Mouse (Mus musculus) midbrain, embryonic 10.5 days (tissue): ENCODE results near the gene Med29. TPM values are rescaled to one million over a fixed set of nuclear protein-coding genes. Genes with fewer than 3 reads are reported as not detected.
"Not testable (repeated sequence)": the region's sequence is repeated elsewhere in the genome, so short reads cannot be mapped to it uniquely, and the experiment has no call there.

Source experiments
- DNase-seq: peaks from one replicate; pipeline ENCODE4 v3.0.0-alpha.2; 2017; ENCODE audit warnings: low spot score
- H3K27ac ChIP-seq: fragments of 300-500 bp; sonication (generic); replicated peaks from 2 replicates; pipeline ENCODE4 v1.5.1; 2016; ENCODE audit warnings: mild to moderate bottlenecking
- H3K27me3 ChIP-seq: fragments of 300-500 bp; sonication (generic); 2 replicates; pipeline ENCODE4 v1.6.1; 2016; ENCODE audit warnings: low read depth, mild to moderate bottlenecking; ENCODE audit not compliant: poor library complexity, severe bottlenecking
- H3K36me3 ChIP-seq: fragments of 300-500 bp; sonication (generic); 2 replicates; pipeline ENCODE4 v1.6.1; 2016; ENCODE audit warnings: mild to moderate bottlenecking, moderate library complexity
- H3K4me1 ChIP-seq: fragments of 300-500 bp; sonication (generic); 2 replicates; pipeline ENCODE4 v1.6.1; 2016
- H3K4me3 ChIP-seq: fragments of 300-500 bp; sonication (generic); 2 replicates; pipeline ENCODE4 v1.5.1; 2016; ENCODE audit warnings: mild to moderate bottlenecking, moderate library complexity
- H3K9me3 ChIP-seq: fragments of 300-500 bp; sonication (generic); replicated peaks from 2 replicates; pipeline ENCODE4 v1.6.1; 2016; ENCODE audit warnings: mild to moderate bottlenecking
- WGBS: fragments of 180-500 bp; shearing (Covaris S2); methylation state at CpG from one replicate; pipeline ENCODE4 v1.1.7; 2016; 5-methylcytosine and 5-hydroxymethylcytosine counted together
- polyA plus RNA-seq: library from polyadenylated mRNA; unstranded; fragments of >200 nt; fragmentation: Nextera tagmentation; extraction: Ambion mirVana; gene quantifications from 2 replicates; pipeline ENCODE4 v1.2.1, GENCODE M21; 2016

Med29 gene
- polyA plus RNA-seq, 1 experiment from 2014 or later = 61.0 TPM

DNA sequence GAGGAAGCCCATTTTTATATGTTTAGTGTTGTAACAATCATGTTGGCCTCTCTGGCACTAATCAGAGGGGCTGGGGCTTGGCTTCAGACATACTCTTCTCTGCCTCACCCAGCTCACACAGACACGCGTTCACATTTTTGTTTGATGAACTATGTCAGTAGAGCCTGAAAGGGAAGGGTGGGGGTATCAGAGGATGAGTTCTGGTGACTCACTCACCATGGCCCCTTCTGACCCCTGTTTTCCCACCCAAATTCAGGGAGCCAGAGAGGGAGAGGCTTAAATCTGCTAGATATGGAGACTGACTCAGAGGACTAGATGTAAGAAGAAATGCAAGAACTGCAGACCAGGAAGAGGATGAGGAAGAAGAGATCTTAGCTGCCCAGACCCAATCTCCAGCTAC lies 26.9 kb upstream of the Med29 start:
- 99% methylated on average over 2 of the region's 2 CpGs for WGBS
- H3K36me3 ChIP-seq = peaks cover 100% of the 10 kb centered on the region

DNA sequence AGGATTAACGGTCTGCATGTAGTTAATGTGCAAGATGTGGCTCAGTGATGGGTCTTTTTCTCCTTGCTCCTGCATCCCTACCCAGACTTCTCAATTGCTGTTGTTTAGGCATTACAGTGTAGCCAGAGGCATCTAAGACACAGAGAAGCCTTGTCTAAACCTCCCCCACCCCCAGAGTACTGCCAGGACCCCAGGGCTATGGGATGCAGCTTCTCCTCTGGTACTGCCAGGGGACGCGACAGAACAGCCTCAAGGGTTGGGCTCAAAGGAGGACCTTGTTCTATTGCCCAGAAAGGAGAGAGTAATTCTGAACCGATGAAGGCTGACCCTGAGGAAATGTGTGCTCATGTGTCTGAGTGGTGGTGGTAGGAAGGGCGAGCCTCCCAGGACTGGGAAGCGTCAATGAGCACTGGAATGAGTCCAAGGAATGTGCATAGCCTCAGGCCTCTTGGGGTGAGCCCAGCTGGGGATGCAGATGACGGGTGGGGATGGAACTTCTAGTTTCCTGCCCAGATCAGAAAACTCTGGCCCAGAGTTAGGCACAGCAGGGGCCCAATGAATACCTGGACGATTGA lies 25.7 kb upstream of the Med29 start:
- Histone ChIP-seq H3K27ac (no peak overlapping the region), H3K27me3 (no peaks in the 10 kb centered on the region), H3K9me3 (no peaks in the 10 kb centered on the region), H3K36me3 (peaks cover 100% of the 10 kb centered on the region), H3K4me1 (no peaks in the 10 kb centered on the region), H3K4me3 (no peak overlapping the region)
- 91% methylated on average over 8 of the region's 8 CpGs for WGBS
- DNase-seq = no peak

More for the DNA sequence above, 26.9 kb upstream of the Med29 start:
- Histone ChIP-seq H3K9me3 (no peaks in the 10 kb centered on the region), H3K4me3 (no peak overlapping the region), H3K4me1 (no peaks in the 10 kb centered on the region), H3K27ac (no peak overlapping the region), H3K27me3 (no peaks in the 10 kb centered on the region)
- DNase-seq = no peak

- Histone ChIP-seq H3K4me3 (no peak overlapping the region), H3K9me3 (no peaks in the 10 kb centered on the region), H3K27me3 (no peaks in the 10 kb centered on the region), H3K4me1 (no peaks in the 10 kb centered on the region), H3K36me3 (peaks cover 100% of the 10 kb centered on the region), H3K27ac (no peak overlapping the region)
- DNase-seq = no peak
These were observed 24.9 kb upstream of the Med29 start for GRCm38 (mm10) chr7:28417368-28417767.

DNA sequence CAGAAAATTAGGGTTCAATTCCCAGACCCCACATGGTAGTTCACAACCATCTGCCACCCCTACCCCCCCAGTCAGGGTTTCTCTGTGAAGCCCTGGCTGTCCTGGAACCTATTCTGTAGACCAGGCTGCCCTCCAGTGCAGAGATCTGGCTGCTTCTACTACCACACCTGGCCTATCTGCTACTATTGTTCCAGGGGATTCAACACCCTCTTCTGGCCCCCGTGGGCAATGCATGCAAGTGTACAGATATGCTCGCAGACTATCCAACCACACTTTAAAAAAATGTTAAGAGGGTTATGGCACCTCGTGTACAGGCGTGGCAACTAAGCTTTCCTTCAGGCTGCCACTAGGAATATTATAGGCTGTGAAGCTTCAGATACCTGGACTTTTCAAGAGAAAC lies 20.3 kb upstream of the Med29 start:
- Histone ChIP-seq H3K4me3 (no peak overlapping the region), H3K27ac (no peak overlapping the region), H3K9me3 (no peaks in the 10 kb centered on the region), H3K36me3 (peaks cover 99% of the 10 kb centered on the region), H3K27me3 (no peaks in the 10 kb centered on the region), H3K4me1 (no peaks in the 10 kb centered on the region)
- WGBS = 92% methylated on average over 4 of the region's 4 CpGs
- no peak for DNase-seq

GRCm38 (mm10) chr7:28410841-28411475 lies 18.4 kb upstream of the Med29 start:
- H3K4me1 ChIP-seq = no peaks in the 10 kb centered on the region
- no peaks in the 10 kb centered on the region for H3K27me3 ChIP-seq
- 92% methylated on average over 3 of the region's 3 CpGs for WGBS
- H3K9me3 ChIP-seq = no peaks in the 10 kb centered on the region
- no peak overlapping the region for H3K4me3 ChIP-seq
- H3K36me3 ChIP-seq = peaks cover 99% of the 10 kb centered on the region
- DNase-seq = no peak
- H3K27ac ChIP-seq = no peak overlapping the region

DNA sequence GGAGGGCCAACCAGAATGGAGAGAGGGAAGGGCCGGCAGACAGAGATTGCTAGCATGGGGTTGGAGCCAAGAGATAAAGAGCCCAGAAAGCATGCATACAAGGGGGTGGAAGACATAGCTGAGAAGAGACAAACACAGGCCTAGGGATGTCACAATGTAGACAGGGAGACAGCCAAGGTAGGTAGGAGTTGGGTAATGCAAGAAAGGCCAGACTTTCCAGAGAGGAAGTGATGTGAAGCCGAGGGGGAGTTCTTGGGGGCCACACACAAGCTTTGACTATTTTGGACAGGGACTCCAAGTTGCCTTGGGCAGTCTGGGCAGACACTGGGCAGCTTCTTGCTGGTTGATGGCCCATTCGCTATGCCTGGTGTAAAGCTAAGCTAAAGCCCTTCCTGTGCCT lies 9.4 kb upstream of the Med29 start:
- WGBS = 91% methylated on average over 3 of the region's 3 CpGs
- Histone ChIP-seq H3K27ac (no peak overlapping the region), H3K4me3 (no peak overlapping the region), H3K27me3 (no peaks in the 10 kb centered on the region), H3K9me3 (no peaks in the 10 kb centered on the region), H3K4me1 (no peaks in the 10 kb centered on the region), H3K36me3 (peaks cover 99% of the 10 kb centered on the region)
- no peak for DNase-seq

DNA sequence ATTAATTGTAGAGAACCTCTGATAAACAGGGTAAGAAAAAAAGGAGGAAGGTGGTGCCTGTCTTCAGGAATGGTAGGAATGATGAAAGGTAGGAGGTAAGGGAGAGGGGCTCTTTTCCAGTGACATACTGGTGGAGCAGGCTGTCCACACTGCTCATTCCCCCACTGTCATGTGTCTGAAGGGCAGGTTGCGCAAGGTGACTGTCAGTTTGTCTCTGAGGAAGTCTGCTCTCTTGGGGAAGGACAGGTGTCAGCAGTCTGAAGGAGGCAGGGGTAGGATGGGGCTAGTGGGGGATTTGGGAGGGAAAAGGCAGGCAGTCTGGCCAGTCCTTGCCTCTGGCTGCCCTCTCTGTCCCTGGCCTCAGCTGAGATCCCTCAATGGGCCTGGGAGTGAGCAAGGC lies 8.5 kb upstream of the Med29 start:
- no peak for DNase-seq
- Histone ChIP-seq H3K4me3 (no peak overlapping the region), H3K36me3 (peaks cover 99% of the 10 kb centered on the region), H3K9me3 (no peaks in the 10 kb centered on the region), H3K27me3 (no peaks in the 10 kb centered on the region), H3K4me1 (no peaks in the 10 kb centered on the region), H3K27ac (no peak overlapping the region)
- 93% methylated on average over 1 of the region's 1 CpGs for WGBS

GRCm38 (mm10) chr7:28398696-28399340 lies 6.3 kb upstream of the Med29 start:
- Histone ChIP-seq H3K4me1 (peaks cover 2% of the 10 kb centered on the region), H3K36me3 (peaks cover 94% of the 10 kb centered on the region), H3K27ac (no peak overlapping the region), H3K27me3 (no peaks in the 10 kb centered on the region), H3K4me3 (no peak overlapping the region), H3K9me3 (no peaks in the 10 kb centered on the region)
- 90% methylated on average over 10 of the region's 10 CpGs for WGBS
- DNase-seq = no peak

DNA sequence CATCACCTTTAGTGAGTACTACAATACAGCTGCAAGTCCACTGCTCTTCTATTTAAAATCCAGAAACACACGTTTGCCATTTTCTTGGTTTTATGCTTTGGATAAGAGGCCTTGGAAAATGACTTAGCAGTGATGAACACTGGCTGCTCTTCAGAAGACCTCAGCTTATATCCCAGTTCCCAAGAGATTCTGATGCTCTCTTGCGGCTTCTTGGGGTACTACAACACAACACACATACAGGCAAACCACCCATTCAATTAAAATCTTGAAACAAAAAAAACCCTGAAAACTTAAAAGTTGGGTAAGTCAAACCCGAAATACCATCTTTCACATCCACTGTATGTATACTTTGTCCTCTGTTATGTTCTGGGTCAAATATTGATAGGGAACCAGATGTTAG lies 5.5 kb upstream of the Med29 start:
- Histone ChIP-seq H3K27me3 (no peaks in the 10 kb centered on the region), H3K36me3 (peaks cover 86% of the 10 kb centered on the region), H3K4me3 (no peak overlapping the region), H3K9me3 (no peaks in the 10 kb centered on the region), H3K4me1 (peaks cover 9% of the 10 kb centered on the region), H3K27ac (no peak overlapping the region)
- WGBS = 71% methylated on average over 3 of the region's 3 CpGs
- DNase-seq = no peak

GRCm38 (mm10) chr7:28395425-28395824 lies 2.9 kb upstream of the Med29 start:
- Histone ChIP-seq H3K27ac (no peak overlapping the region), H3K9me3 (no peaks in the 10 kb centered on the region), H3K27me3 (no peaks in the 10 kb centered on the region), H3K36me3 (peaks cover 67% of the 10 kb centered on the region), H3K4me3 (no peak overlapping the region), H3K4me1 (peaks cover 22% of the 10 kb centered on the region)
- 98% methylated on average over 4 of the region's 4 CpGs for WGBS
- DNase-seq = no peak

DNA sequence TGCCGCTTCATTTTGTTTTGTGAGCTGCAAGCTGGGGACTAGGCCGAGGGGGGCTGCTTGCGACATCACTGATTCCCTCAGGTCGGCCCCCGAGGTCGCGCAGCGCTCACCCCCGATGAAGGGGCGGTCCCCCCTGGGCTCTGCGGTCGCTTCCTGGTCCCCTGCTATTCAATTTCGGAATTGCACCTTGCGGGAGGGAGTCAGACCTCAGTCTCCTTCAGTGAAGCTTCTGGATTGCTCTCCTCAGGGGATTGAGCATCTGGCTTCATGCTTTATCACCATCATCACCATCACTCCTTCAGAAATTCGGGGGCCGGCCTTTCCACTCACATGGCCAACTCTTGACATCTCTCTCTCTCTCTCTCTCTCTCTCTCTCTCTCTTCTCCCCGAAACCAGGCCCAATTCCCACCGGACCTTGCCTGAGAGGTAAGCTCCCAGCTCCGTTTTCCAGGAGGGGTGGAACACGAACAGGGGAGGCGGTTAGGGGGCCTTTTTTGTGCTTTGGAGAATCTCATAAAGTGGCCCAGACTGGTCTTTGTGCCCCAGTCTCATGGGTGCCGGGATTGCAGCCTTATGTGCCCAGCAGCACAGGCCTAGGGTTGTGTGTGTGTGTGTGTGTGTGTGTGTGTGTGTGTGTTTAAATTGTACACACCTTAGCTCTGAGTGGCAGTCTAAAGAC lies 904 bp upstream of the Med29 start:
- peaks cover 22% of the 10 kb centered on the region for H3K4me1 ChIP-seq
- peak overlapping the region; percentile 81 for H3K27ac ChIP-seq
- H3K9me3 ChIP-seq = no peaks in the 10 kb centered on the region
- peaks cover 67% of the 10 kb centered on the region for H3K36me3 ChIP-seq
- peak overlapping the region; percentile 96 for H3K4me3 ChIP-seq
- DNase-seq = no peak
- no peaks in the 10 kb centered on the region for H3K27me3 ChIP-seq
- 9% methylated on average over 22 of the region's 22 CpGs for WGBS

GRCm38 (mm10) chr7:28390331-28390730 lies 2.2 kb downstream of the Med29 start:
- WGBS = 93% methylated on average over 3 of the region's 3 CpGs
- H3K4me1 ChIP-seq = peaks cover 25% of the 10 kb centered on the region
- H3K36me3 ChIP-seq = peaks cover 64% of the 10 kb centered on the region
- DNase-seq = no peak
- H3K27me3 ChIP-seq = no peaks in the 10 kb centered on the region
- no peak overlapping the region for H3K4me3 ChIP-seq
- no peak overlapping the region for H3K27ac ChIP-seq
- H3K9me3 ChIP-seq = no peaks in the 10 kb centered on the region

DNA sequence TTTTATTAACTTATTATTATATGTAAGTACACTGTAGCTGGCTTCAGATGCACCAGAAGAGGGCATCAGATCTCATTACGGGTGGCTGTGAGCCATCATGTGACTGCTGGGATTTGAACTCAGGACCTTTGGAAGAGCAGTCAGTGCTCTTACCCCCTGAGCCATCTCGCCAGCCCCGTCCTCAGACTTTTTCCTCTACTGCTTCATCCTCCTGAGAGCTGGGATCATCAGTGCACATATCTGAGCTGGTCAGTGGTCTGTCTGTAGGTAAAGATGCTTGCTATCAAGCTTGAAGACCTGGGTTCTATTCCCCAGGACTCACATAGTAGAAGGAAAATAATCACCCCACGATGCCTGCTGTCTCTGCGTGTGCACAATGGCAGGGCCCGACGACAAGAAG lies 5.1 kb downstream of the Med29 start:
- not testable (repeated sequence) for H3K27me3 ChIP-seq
- H3K36me3 ChIP-seq = peaks cover 57% of the 10 kb centered on the region
- WGBS = 89% methylated on average over 7 of the region's 7 CpGs

More for the DNA sequence above, 5.1 kb downstream of the Med29 start:
- not testable (repeated sequence) for H3K4me3 ChIP-seq, H3K9me3 ChIP-seq, DNase-seq, H3K27ac ChIP-seq
- peaks cover 26% of the 10 kb centered on the region for H3K4me1 ChIP-seq
